Mouse (Mus musculus): Measurements from ENCODE around the gene Slc25a33. TPM values are rescaled to one million over a fixed set of nuclear protein-coding genes. Genes with fewer than 3 reads are reported as not detected.

The Slc25a33 gene
- polyA plus RNA-seq, 1 experiment from 2014 or later, result 15.5 TPM

DNA sequence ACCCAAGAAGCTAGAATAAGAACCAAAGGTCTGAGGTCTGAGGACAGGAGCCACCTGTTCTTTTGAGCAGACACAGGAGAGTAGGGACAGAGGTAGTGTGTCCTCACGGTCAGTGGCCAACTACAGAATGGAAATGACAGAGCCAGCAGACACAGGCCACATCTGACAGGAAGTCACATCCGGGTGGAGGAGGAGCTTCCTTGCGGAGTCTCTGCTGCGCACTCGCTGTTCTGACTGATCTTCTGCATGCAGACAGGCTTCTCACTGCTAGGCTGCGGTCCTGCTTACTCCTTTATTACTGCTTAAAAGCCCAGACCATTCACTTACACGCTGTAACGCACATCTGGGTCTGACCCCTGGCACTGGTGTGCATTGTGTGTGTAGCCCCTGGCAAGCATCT is 45.3 kb downstream of the Slc25a33 start:
- peaks cover 76% of the 10 kb centered on the region for H3K36me3 ChIP-seq
- DNase-seq (ENCODE audit: low spot score), result no peak

DNA sequence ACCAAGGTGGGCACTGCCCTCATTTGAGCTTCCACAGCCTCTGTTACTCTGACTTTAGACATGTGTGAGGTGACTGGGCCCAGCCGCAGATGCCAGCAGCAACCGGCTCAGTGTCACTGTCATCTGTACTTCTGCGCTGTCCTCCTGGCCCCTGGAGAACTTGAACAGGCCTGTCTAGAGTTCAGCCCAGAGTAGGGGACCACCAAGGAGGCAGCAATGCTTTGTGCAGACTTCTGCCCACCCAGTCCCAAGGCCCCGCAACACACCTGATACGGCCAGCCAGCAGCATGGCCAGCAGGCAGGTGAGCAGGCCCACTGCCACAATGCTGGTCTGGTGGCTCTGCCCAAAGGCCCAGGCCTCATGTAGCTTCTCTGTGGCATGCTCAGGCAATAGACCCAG is 46.4 kb downstream of the Slc25a33 start:
- WGBS, result 95% methylated on average over 5 of the region's 5 CpGs
- Histone ChIP-seq H3K36me3 (peaks cover 82% of the 10 kb centered on the region), H3K27ac (no peak overlapping the region), H3K4me3 (no peak overlapping the region), H3K27me3 (ENCODE audit: insufficient read depth, poor library complexity, severe bottlenecking) (no peaks in the 10 kb centered on the region), H3K4me1 (peaks cover 35% of the 10 kb centered on the region), H3K9me3 (no peaks in the 10 kb centered on the region)
- DNase-seq (ENCODE audit: low spot score), result no peak

More for the DNA sequence above, 45.3 kb downstream of the Slc25a33 start:
- no peaks in the 10 kb centered on the region for H3K27me3 ChIP-seq (ENCODE audit: insufficient read depth, poor library complexity, severe bottlenecking)
- 80% methylated on average over 8 of the region's 8 CpGs for WGBS
- H3K4me3 ChIP-seq, result no peak overlapping the region
- no peaks in the 10 kb centered on the region for H3K9me3 ChIP-seq
- H3K27ac ChIP-seq, result no peak overlapping the region
- peaks cover 45% of the 10 kb centered on the region for H3K4me1 ChIP-seq

GRCm38 (mm10) chr4:149725661-149726350 is 48.3 kb downstream of the Slc25a33 start:
- 54% methylated on average over 15 of the region's 15 CpGs for WGBS

DNA sequence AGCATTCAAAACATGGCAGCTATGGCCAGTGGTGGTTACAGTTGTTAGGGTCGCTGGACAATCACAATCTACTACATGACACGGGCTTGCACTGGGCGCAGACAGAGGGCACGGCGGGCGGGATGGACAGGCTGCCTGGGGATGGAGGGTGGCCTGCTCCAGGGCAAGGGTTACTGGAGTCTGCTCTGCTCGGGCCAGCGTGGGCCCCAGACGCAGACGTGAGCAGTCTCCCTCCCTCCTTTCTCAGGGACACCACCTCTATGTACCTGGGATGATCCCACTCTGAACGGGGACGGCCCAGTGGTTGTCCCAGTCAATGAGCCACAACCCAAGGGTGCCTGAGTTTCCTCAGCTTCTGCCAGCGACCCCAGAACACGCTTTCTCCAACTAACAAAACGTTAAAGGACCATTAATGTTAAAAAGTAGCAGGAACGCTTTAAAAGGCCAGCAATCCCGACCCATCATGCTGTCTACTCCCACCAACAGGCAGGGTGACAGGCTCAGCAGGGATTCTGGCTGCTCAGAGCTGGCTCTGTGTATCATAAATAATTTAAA is 49.1 kb downstream of the Slc25a33 start:
- no peak overlapping the region for H3K27ac ChIP-seq
- 91% methylated on average over 17 of the region's 17 CpGs for WGBS

More at GRCm38 (mm10) chr4:149725661-149726350, 48.3 kb downstream of the Slc25a33 start:
- no peak for DNase-seq (ENCODE audit: low spot score)
- Histone ChIP-seq H3K27ac (no peak overlapping the region), H3K9me3 (no peaks in the 10 kb centered on the region), H3K4me3 (no peak overlapping the region), H3K4me1 (peaks cover 21% of the 10 kb centered on the region), H3K36me3 (peaks cover 90% of the 10 kb centered on the region), H3K27me3 (ENCODE audit: insufficient read depth, poor library complexity, severe bottlenecking) (no peaks in the 10 kb centered on the region)

DNA sequence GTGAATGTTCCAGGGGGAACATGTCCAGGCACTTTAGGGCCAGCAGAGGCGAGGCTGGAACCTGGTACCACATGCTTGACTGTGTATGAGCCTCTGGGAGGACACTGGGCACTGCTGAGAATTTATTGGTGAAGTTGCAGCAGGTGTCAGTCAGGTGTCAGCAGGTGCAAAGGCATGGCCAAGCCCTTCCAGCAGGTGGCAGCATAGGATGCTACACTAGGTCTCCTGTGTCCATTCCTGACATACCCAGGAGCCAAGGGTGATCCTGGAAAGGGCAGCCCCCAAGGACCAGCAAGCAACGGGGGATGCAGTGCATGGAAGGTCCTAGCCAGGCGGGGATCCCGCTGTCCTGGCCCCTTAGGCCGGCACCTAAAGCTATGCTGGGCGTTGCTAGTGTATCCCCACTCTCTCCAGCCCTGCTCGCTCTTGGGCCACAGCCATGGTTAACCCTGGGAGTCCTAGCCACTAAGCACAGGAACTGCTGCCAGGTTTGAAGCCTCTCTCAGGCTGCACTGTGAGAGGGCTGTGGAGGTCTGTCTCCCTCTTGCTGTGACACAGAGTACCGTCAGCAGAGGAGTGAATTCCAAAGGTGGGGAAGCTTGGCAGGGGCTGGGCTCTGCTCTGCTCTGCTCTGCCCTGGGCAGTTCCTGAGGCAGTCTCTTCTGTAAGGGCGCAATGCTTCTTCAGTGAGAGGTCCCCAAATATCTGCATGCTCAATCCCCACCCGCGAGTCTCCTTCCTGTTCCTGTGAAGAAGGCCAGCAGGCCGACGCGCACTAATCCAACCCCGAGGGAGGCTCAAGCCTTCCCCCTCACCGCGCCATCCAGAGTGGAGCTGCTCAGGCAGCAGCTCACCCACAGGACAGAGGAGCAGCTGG is 50.0 kb downstream of the Slc25a33 start:
- H3K9me3 ChIP-seq, result no peaks in the 10 kb centered on the region
- H3K4me1 ChIP-seq, result peaks cover 14% of the 10 kb centered on the region
- H3K27me3 ChIP-seq (ENCODE audit: insufficient read depth, poor library complexity, severe bottlenecking), result no peaks in the 10 kb centered on the region
- 78% methylated on average over 17 of the region's 17 CpGs for WGBS
- H3K36me3 ChIP-seq, result peaks cover 91% of the 10 kb centered on the region
- H3K27ac ChIP-seq, result no peak overlapping the region
- no peak overlapping the region for H3K4me3 ChIP-seq
- DNase-seq (ENCODE audit: low spot score), result no peak

More for the DNA sequence above, 49.1 kb downstream of the Slc25a33 start:
- H3K4me1 ChIP-seq, result peaks cover 18% of the 10 kb centered on the region
- peaks cover 91% of the 10 kb centered on the region for H3K36me3 ChIP-seq
- H3K27me3 ChIP-seq (ENCODE audit: insufficient read depth, poor library complexity, severe bottlenecking), result no peaks in the 10 kb centered on the region
- H3K9me3 ChIP-seq, result no peaks in the 10 kb centered on the region
- no peak for DNase-seq (ENCODE audit: low spot score)
- no peak overlapping the region for H3K4me3 ChIP-seq

DNA sequence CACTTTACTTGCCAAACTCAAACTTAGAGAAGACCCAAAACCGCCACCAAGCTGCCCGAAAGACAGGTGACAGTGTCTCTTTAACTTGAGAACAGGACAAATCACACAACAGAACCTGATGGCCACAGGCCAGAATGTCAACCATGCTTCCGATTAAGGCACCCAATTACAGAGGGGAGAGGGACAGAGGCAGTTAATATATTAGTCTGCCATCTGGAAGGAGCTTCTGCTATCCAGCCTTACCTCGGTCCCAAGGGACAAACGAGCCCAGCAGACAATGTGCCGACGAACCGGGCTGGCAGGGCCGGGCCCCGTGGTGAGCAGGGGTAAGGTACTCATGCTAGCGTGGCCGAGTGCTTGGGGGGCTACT is 51.1 kb downstream of the Slc25a33 start:
- no peak for DNase-seq (ENCODE audit: low spot score)
- no peaks in the 10 kb centered on the region for H3K9me3 ChIP-seq
- H3K27ac ChIP-seq, result no peak overlapping the region
- H3K27me3 ChIP-seq (ENCODE audit: insufficient read depth, poor library complexity, severe bottlenecking), result no peaks in the 10 kb centered on the region
- H3K4me1 ChIP-seq, result peaks cover 14% of the 10 kb centered on the region
- H3K36me3 ChIP-seq, result peaks cover 93% of the 10 kb centered on the region
- no peak overlapping the region for H3K4me3 ChIP-seq
- 93% methylated on average over 12 of the region's 12 CpGs for WGBS

DNA sequence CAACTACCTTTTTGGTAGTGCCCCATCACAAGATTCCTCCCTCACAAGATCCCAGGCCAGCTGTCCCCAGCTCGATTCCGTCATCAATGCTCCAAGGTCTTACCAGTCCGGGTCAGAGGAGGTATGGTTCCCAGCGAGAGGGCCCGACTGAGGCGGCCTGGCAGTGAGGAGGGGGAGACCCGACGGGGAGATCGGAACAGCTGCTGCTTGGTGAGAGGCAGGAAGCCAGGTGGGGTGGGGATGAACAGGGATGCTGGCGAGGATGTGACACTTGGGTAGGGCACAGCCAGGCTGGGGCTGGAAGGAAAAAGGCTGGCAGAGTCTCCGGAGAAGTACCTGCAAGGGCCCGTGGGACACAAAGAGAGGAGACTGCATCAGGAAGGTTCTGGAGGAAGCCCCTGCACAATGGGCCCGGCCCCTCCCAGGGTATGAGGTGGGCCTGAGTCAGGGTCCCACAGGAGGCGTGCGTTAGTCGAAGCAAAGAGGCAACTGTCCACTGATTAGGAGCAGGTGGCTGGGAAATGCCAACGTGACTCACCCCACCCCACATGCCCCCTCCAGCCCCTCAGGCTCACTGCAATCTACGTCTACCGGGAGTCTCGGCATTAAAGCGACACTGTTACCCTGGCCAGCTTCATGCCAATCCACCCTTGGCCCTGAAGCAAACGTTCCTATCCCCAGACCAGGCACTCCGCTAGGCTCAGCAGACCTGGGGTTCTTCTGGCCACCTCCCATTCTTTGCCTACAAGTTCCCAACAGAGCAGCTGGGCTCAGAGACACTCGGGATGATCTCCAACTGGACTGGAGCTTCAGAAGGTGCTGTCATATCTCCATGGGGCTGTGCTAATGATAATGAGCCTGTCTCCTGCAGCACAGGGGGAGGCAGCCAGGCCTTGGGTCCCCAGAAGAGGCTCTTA is 51.7 kb downstream of the Slc25a33 start:
- Histone ChIP-seq H3K9me3 (no peaks in the 10 kb centered on the region), H3K36me3 (peaks cover 93% of the 10 kb centered on the region), H3K27me3 (ENCODE audit: insufficient read depth, poor library complexity, severe bottlenecking) (no peaks in the 10 kb centered on the region), H3K4me3 (no peak overlapping the region), H3K4me1 (peaks cover 14% of the 10 kb centered on the region), H3K27ac (no peak overlapping the region)
- no peak for DNase-seq (ENCODE audit: low spot score)
- 89% methylated on average over 24 of the region's 24 CpGs for WGBS

GRCm38 (mm10) chr4:149721163-149721562 is 52.9 kb downstream of the Slc25a33 start:
- WGBS, result 63% methylated on average over 8 of the region's 8 CpGs
- no peak for DNase-seq (ENCODE audit: low spot score)
- Histone ChIP-seq H3K27me3 (ENCODE audit: insufficient read depth, poor library complexity, severe bottlenecking) (no peaks in the 10 kb centered on the region), H3K27ac (no peak overlapping the region), H3K36me3 (peaks cover 93% of the 10 kb centered on the region), H3K9me3 (no peaks in the 10 kb centered on the region), H3K4me1 (peaks cover 14% of the 10 kb centered on the region), H3K4me3 (no peak overlapping the region)

DNA sequence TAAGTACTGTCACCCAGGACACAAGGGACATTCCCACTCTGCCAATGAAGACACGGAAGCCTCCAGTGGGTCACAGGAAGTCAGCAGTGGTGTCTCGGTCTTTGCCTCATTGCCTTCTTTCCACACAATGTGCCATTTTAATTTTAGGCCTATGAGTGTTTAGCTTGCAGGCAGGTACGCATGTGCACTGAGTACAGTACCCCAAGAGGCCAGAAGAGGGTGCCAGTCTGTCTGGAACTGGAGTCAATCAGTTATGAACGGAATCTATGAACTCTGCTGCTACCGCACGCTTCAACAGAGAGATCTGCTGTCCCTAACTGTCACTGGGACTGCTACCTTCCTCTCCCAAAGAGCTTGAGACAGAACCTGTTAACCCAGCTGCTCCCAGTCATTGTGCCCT is 54.4 kb downstream of the Slc25a33 start:
- WGBS, result 87% methylated on average over 6 of the region's 6 CpGs

GRCm38 (mm10) chr4:149714542-149714941 is 59.5 kb downstream of the Slc25a33 start:
- 82% methylated on average over 3 of the region's 3 CpGs for WGBS
- Histone ChIP-seq H3K4me3 (no peak overlapping the region), H3K27me3 (ENCODE audit: insufficient read depth, poor library complexity, severe bottlenecking) (no peaks in the 10 kb centered on the region), H3K36me3 (peaks cover 51% of the 10 kb centered on the region), H3K4me1 (peaks cover 15% of the 10 kb centered on the region), H3K27ac (no peak overlapping the region), H3K9me3 (no peaks in the 10 kb centered on the region)
- no peak for DNase-seq (ENCODE audit: low spot score)

More for the DNA sequence above, 54.4 kb downstream of the Slc25a33 start:
- Histone ChIP-seq H3K4me1 (peaks cover 7% of the 10 kb centered on the region), H3K4me3 (no peak overlapping the region), H3K27ac (no peak overlapping the region), H3K9me3 (no peaks in the 10 kb centered on the region), H3K36me3 (peaks cover 93% of the 10 kb centered on the region), H3K27me3 (ENCODE audit: insufficient read depth, poor library complexity, severe bottlenecking) (no peaks in the 10 kb centered on the region)
- no peak for DNase-seq (ENCODE audit: low spot score)

DNA sequence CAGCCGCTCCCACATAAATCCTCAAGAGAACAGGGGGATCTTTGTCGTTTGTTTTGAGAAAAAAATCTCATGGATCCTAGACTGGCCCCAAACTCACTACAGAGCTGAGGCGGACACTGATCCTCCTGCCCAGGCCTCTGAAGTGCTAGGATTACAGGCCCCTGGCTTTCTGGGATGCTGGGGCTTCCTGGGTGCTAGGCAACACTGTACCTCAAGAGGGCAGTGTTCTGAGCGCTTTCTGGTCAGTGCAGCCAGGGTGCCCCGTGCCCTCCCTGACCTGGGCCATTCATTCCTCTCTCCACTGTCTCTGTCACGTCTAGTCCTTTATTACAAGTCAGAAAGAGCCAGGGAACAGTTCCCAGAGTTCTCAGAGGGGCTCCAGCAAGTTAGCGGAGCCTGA is 62.1 kb downstream of the Slc25a33 start:
- peaks cover 25% of the 10 kb centered on the region for H3K36me3 ChIP-seq
- no peaks in the 10 kb centered on the region for H3K27me3 ChIP-seq (ENCODE audit: insufficient read depth, poor library complexity, severe bottlenecking)
- H3K27ac ChIP-seq, result no peak overlapping the region
- peaks cover 15% of the 10 kb centered on the region for H3K4me1 ChIP-seq
- no peaks in the 10 kb centered on the region for H3K9me3 ChIP-seq
- WGBS, result 24% methylated on average over 7 of the region's 7 CpGs
- H3K4me3 ChIP-seq, result no peak overlapping the region
- no peak for DNase-seq (ENCODE audit: low spot score)

- H3K27me3 ChIP-seq (ENCODE audit: insufficient read depth, poor library complexity, severe bottlenecking), result no peaks in the 10 kb centered on the region
- 83% methylated on average over 5 of the region's 5 CpGs for WGBS
- H3K4me3 ChIP-seq, result no peak overlapping the region
- H3K27ac ChIP-seq, result no peak overlapping the region
- H3K36me3 ChIP-seq, result peaks cover 20% of the 10 kb centered on the region
- no peaks in the 10 kb centered on the region for H3K9me3 ChIP-seq
- peaks cover 15% of the 10 kb centered on the region for H3K4me1 ChIP-seq
- DNase-seq (ENCODE audit: low spot score), result no peak
Measured at GRCm38 (mm10) chr4:149711485-149711884, 62.6 kb downstream of the Slc25a33 start.
